Mouse (Mus musculus): ENCODE results near the gene Rsrc1. TPM values are rescaled to one million over a fixed set of nuclear protein-coding genes. Genes with fewer than 3 reads are reported as not detected.

Rsrc1 gene
- total RNA-seq, 2 experiments from 2014 or later, result 10.6 to 13.3 TPM

DNA sequence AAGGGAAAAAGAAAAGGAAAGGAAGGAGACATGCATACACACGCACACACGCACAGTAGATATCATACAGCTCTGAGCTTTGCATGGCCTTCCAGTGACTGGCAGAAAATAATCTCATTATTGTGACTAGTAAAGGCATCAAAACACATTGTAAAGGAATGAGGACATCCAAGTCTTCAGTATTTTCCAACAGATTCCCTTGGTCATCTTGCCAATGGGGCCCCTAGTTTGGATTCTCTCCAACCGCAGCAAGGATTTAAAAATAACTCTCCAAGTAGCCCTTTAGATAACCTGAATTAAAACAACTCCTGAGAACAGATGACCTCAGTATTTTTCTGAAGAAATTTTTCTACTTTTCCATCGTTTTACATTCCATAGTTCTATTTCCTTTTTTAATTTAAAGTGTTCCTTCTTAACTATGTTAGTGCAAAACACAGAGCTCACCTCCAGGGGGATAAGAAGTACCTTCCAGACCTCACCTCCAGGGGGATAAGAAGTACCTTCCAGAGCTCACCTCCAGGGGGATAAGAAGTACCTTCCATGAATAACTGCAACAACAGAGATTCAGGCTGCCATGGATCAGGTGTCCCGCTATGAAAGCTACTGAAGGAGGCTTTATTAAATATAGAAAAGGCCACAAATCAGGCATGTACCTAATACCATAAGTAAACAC, 388.4 kb downstream of the Rsrc1 start:
- peak; percentile 33 to 45 for DNase-seq

DNA sequence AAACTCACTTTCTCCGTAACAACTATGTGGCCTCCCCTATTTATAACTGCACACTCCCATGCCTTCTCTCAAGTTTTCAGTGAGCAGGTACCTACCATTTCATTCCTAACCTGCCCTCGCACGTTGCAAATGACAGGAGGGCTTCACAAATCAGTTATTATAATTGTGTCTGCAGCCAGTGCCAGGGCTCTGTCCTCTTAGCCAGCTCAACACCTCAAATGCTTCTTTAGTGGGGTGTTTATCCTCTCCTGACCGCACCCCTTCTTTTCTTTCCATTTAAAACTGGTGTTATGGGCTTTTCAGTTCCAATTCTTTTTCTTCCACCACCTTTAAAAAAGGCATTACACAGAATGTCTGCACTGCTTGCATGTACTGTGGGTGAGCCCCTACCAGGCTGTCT, 391.0 kb downstream of the Rsrc1 start:
- DNase-seq, result no peak

DNA sequence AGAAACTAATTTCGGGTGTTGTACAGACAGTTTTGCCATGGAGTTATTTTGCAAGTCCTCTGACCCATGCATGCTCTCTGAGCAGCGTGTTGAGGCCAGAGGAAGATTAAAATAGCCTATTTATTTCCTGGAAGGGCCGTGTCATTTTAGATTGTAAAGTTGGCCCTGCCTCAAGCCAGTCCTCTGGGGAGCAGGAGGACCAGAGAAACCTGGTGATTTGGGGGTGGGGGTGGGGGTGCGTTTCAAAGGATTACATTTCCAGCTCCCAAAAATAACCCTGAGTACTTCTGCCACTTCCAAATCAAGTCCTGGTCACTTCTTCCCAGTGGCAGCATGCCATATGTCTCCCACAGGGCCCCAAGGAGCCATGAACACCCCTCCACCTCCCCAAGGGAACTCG, 391.6 kb downstream of the Rsrc1 start:
- DNase-seq, result peak; percentile 69 to 71

DNA sequence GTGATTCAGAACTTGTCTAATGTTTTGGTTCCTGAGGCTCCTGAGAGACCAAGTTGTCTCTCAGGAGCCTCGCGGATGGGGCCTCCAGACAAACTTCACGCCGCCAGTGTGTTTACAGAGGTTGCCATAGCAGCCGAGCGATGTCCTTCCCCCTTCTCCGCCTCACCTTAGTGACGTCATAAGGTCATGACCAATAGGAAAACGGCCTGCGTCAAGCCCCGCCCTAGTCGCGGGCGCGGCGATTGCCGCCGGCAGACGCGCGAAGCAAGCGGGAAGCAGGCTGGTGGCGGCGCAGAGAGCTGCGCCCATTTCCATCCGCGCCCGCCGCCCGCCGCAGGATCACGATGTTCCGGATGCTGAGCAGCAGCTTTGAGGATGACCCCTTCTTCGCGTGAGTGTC, 392.7 kb downstream of the Rsrc1 start, which contains the start of gene Mlf1:
TSS of gene Mlf1 (plus strand) at position 226 of the 400 bp plus-strand sequence.
- DNase-seq, result peak; percentile 92

DNA sequence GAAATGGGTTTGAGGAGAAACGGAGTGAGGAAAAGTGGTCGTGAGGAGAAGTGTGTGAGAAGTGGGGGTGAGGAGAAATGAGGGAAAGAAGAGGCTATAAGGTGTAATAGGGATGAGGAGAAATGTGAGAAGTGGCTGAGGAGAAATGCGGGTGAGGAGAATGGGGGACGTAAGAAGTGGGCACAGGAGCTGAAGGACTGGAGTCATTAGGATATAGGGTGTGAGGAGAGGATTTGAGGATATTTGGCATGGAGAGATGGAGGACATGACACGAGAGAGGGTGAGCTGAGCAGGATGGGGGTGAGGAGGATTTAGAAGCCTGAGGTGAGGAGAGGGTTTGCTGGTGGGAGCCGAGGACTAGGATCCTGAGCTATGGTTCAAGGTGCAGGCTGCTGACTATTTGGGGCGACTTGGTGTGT, 393.2 kb downstream of the Rsrc1 start:
- no peak for DNase-seq

DNA sequence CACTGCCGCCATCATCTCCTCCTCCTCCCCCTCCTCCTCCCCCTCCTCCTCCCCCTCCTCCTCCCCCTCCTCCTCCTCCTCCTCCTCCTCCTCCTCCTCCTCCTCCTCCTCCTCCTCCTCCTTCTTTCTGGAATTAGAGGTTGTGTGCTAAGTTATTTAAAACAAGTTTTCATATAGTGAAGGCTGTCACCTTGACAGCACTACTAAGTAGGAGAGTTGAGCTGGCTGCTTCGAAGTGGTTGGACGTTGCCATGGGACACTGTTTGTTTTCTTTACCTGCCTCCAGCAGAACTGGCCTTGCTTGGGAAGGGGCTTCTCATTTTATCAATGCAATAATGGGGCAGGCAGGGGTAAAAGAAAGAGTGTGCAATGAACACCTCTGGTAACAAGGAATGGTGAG, 393.9 kb downstream of the Rsrc1 start, which contains the start of gene Gm17402:
TSS of gene Gm17402 (minus strand) at position 101 of the 400 bp plus-strand sequence.
- DNase-seq, result no peak

DNA sequence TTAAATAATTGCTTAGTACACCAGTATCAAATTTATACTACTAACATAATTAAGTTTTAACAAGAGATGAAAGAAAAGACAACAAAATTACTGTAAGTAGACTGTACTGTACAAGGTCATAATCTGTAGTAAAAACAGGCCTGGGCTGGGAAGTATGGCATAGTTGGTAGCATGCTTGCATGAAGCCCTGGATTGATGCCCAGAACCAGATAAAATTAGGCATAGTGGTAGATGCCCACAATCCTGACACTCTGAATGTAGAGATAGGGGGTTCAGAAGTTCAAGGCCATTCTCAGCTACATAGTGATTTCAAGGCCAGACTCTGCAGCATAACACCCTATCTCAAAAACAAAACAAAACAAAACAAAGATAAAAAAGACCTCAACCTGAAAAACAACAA, 397.0 kb downstream of the Rsrc1 start:
- peak; percentile 50 to 62 for DNase-seq

Other genes with a start within 250 kb of the Rsrc1 start
- gene Shox2, start 381 bp downstream of the Rsrc1 start, total RNA-seq (2021), result 1 to 10 TPM in 1 of 2 experiments, under 1 TPM in 1; 0.99 to 2.4 TPM

Data from heart, adult 18-20 months (tissue).